Mouse (Mus musculus) frontal cortex, postnatal 25 days (tissue): ENCODE measurements around the gene B3gnt5.
A peak's percentile ranks its signal among the peaks of the same experiment; 100 is the strongest.
"Not testable (repeated sequence)": the region's sequence is repeated elsewhere in the genome, so short reads cannot be mapped to it uniquely, and the experiment has no call there.

Source experiments
- DNase-seq, 2 experiments: peaks; one replicate each; pipeline ENCODE4 v3.0.0; 2022; ENCODE audit warnings: low spot score in 2 of 2

B3gnt5 gene

GRCm38 (mm10) chr16:19760074-19760473, at the start of gene B3gnt5:
Gene B3gnt5, plus strand, starts transcription at chr16:19760208.
- DNase-seq, result no peak

- no peak for DNase-seq
These were observed 39.0 kb upstream of the B3gnt5 start for GRCm38 (mm10) chr16:19720959-19721358.

DNA sequence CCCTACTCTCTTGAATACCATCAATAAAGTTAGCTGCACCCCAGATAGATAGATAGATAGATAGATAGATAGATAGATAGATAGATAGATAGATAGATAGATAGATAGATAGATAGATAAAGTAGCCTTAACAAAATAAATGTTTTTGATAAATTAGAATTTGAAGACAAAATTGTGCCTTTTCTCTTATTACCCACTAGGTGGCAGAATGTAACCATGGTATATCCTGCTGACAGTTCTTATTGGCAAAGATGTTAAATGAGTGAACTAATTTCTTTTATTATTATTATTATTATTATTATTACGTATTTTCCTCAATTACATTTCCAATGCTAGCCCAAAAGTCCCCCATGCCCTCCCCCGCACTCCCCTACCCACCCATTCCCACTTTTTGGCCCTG, 35.9 kb upstream of the B3gnt5 start:
- not testable (repeated sequence) for DNase-seq

DNA sequence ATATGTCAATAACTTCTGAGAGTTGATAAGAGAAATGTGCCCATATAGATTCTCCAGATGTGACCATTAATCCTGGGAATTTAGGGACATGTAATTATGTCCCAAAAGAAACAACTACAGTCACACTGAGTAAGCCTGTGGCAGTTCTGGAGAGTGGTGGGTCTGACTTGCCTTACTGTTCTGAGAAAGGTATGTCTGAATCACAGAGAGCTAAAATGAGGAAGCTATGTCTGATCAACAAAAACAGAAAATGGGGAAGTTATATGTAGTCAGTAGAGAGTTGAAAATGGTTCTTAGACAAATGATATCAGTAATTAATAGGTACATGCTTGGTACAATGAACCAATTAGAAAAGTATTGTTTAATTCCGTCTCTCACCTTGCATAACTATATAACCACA, 27.1 kb upstream of the B3gnt5 start:
- no peak for DNase-seq

- peak in 1 of 2 experiments; percentile 5 for DNase-seq
These were observed 793 bp downstream of the B3gnt5 start for GRCm38 (mm10) chr16:19760505-19761496.

DNA sequence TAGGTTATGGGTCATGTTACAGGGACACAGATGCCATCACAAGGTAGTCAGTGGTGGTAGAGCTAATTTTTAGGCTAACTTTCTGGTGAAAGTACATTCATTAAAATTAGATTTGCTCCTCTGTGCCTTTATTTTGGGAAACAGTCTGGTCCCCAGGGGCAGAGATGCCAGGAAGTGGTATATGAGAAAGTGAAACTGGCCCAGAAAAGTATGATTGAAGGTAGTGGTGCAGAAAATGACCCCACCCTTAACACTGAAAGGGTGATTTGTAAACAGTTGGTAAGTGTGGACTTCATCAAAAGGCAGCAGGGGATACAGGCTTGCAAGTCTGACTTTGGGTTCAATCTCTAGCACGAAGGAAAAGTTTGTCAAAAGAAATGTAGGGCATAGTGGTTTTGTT, 1.7 kb downstream of the B3gnt5 start:
- DNase-seq, result no peak

GRCm38 (mm10) chr16:19766107-19766506, 6.1 kb downstream of the B3gnt5 start:
- DNase-seq, result no peak

DNA sequence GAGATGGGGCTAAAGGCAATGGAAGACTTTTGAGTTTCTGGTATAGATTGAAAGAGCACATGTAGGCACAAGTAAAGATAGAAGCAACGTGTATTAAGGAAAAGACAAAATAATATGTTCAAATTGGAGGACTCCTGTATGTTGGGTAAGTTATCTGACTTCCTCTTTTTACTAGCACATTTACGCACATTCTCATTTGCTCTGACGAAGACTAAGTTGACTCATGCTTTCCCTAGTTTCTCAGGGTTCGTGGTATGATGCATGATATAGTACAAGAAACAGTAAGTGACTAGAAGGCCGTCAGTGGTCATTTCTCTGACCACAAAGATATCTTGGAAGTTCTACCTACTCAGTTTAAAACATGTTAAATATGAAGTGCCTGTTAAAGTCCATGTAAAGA, 8.0 kb downstream of the B3gnt5 start:
- DNase-seq, result no peak

DNA sequence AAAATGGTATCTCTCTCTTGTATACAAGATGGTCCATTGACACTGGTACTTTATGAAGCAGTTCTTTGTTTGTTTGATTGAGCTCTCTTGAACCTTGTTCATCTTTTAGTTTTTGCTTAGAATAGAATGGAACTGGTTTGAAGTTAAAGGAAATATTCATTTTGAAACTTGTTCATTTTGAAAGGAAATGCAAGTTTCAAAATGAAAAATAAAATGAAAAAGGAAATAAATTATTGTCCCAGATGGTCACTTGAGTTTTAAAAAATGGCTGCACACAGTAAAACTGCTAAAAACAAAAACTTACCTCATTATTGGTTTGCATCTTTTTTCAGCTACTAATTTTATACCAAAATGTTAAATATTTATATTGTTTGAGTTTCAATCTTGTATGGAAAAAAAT, 12.0 kb downstream of the B3gnt5 start:
- DNase-seq, result no peak

GRCm38 (mm10) chr16:19786386-19787090, 26.5 kb downstream of the B3gnt5 start:
- DNase-seq, result no peak

DNA sequence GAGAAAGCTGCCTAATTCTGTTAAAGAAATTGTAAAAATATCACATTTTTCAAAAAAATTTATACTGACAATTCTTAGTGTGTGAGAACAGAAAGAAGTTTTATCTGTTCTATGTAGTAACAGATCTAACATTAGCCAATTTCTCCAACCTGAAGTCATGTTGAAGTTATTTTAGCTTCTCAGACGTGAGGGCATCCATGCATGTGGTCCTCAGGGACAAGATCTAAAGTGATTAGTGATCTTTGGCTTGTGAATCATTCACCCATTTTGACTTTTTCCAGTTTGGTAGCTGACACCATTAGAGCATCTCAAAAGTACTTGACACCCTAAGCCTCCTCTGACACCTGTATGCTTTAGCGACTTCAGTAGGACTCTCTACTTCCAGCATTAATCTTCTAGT, 29.9 kb downstream of the B3gnt5 start:
- DNase-seq, result no peak

GRCm38 (mm10) chr16:19818801-19819200, 58.8 kb downstream of the B3gnt5 start:
- DNase-seq, result no peak
